Mouse (Mus musculus) intestine, embryonic 15.5 days (tissue): ENCODE data around the gene Cxcl13. TPM values are rescaled to one million over a fixed set of nuclear protein-coding genes. Genes with fewer than 3 reads are reported as not detected.
A peak's percentile ranks its signal among the peaks of the same experiment; 100 is the strongest.

Source experiments
- ATAC-seq: fragments of 200-750 bp; cut with Nextera tagmentation; 2 replicates; pipeline ENCODE4 v1.8.0; 2017; ENCODE audit warnings: moderate TSS enrichment, moderate library complexity
- H3K27ac ChIP-seq: fragments of 300-500 bp; sonication (generic); 2 replicates; pipeline ENCODE4 v1.5.1; 2015; ENCODE audit warnings: mild to moderate bottlenecking, inconsistent platforms
- H3K27me3 ChIP-seq: fragments of 300-500 bp; sonication (generic); replicated peaks from 2 replicates; pipeline ENCODE4 v1.6.1; 2015; ENCODE audit warnings: inconsistent platforms
- H3K36me3 ChIP-seq: fragments of 300-500 bp; sonication (generic); 2 replicates; pipeline ENCODE4 v1.6.1; 2015; ENCODE audit warnings: inconsistent platforms
- H3K4me1 ChIP-seq: fragments of 300-500 bp; sonication (generic); replicated peaks from 2 replicates; pipeline ENCODE4 v1.6.1; 2015; ENCODE audit warnings: inconsistent platforms
- H3K4me2 ChIP-seq: fragments of 300-500 bp; sonication (generic); replicated peaks from 2 replicates; pipeline ENCODE4 v1.6.1; 2015; ENCODE audit warnings: mild to moderate bottlenecking, inconsistent platforms
- H3K4me3 ChIP-seq: fragments of 300-500 bp; sonication (generic); replicated peaks from 2 replicates; pipeline ENCODE4 v1.5.1; 2015; ENCODE audit warnings: inconsistent platforms
- H3K9ac ChIP-seq: fragments of 300-500 bp; sonication (generic); 2 replicates; pipeline ENCODE4 v1.6.1; 2015; ENCODE audit warnings: inconsistent platforms
- H3K9me3 ChIP-seq: fragments of 300-500 bp; sonication (generic); 2 replicates; pipeline ENCODE4 v1.6.1; 2016; ENCODE audit warnings: inconsistent platforms
- WGBS: fragments of 180-500 bp; shearing (Covaris S2); methylation state at CpG from one replicate; pipeline ENCODE4 v1.1.7; 2015; 5-methylcytosine and 5-hydroxymethylcytosine counted together
- polyA plus RNA-seq: library from polyadenylated mRNA; unstranded; fragments of >200 nt; fragmentation: Nextera tagmentation; extraction: Ambion mirVana; gene quantifications from 2 replicates; pipeline ENCODE4 v1.2.1, GENCODE M21; 2015

The Cxcl13 gene
- 51.5 and 60.8 TPM in 2 replicates for polyA plus RNA-seq

GRCm38 (mm10) chr5:95956651-95957050 is at the start of gene Cxcl13:
Cxcl13 (plus strand) TSS chr5:95956951.
- no peaks in the 10 kb centered on the region for H3K27me3 ChIP-seq
- WGBS, result 19% methylated on average over 5 of the region's 5 CpGs
- no peak within 1 kb of the TSS; the same call in 1 of the 2 replicates for H3K4me2 ChIP-seq
- no peaks in the 10 kb centered on the region for H3K36me3 ChIP-seq
- H3K9me3 ChIP-seq, result no peaks in the 10 kb centered on the region
- H3K9ac ChIP-seq, result no peak within 1 kb of the TSS
- no peak within 1 kb of the TSS for H3K4me3 ChIP-seq
- no peak for ATAC-seq
- 0 out of 2 replicates have a peak, but pooled peaks cover 2% of the 10 kb centered on the region for H3K4me1 ChIP-seq
- H3K27ac ChIP-seq, result no peak within 1 kb of the TSS

DNA sequence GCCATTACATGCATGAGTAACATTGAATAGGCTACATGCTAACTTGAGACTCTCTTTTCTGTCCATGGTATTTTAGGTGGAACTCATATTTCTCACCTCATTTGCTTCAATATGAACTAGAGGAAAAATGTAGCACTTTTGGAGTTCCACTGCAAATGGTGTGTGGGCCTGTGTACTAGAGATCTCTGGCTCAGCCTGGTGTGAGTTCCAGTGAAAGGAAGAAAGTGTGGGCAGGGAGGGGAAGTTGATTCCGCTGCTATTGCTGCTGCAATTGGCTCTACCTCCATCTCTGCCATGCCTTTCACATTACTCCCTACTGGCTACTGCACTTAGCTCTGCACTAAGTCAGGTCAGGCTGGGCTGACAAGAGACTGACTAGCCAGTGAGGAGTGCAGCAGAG is 45.7 kb upstream of the Cxcl13 start:
- H3K4me3 ChIP-seq, result no peak overlapping the region
- WGBS, result 88% methylated on average over 1 of the region's 1 CpGs
- H3K27me3 ChIP-seq, result no peaks in the 10 kb centered on the region
- H3K4me1 ChIP-seq, result no peaks in the 10 kb centered on the region
- no peak overlapping the region for H3K27ac ChIP-seq
- no peak for ATAC-seq
- no peaks in the 10 kb centered on the region for H3K36me3 ChIP-seq
- no peak overlapping the region for H3K4me2 ChIP-seq
- H3K9me3 ChIP-seq, result no peaks in the 10 kb centered on the region
- no peak overlapping the region for H3K9ac ChIP-seq

DNA sequence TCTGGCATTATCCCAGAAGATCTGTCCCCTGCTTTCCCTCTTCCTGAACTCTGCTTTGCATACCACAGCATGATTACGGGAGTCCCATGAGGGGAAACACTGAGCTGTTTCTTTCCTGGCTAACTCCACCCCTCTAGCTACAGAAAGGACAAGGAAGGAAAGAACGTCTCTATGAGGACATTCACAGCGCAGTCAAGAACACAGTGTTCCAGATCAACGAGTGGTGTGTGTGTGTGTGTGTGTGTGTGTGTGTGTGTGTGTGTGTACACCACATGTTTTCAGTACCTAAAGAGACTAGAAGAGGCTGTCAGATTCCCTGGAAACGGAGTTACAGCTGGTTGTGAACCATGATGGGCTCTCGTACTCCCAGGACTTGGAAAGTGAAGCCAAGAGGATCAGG is 38.3 kb upstream of the Cxcl13 start:
- 68% methylated on average over 6 of the region's 6 CpGs for WGBS

DNA sequence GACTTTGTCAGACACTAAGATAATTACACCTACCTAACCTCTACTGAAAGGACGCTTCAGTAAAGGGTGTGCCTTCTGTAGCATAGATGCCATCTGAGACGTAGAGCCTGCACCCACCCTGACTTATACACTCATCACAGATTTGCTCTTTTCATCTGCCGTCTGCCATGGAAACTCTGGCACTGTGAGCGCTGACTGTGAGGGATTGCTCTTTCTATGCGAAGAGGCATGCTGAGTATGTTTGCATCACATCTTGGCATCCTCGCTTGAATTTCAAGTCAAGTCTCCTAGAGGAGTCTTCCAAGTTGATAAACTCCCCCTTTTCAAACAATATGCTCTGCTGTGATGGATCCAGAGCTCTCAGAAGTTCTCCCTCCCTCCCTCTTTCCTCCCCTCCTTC is 32.7 kb upstream of the Cxcl13 start:
- Histone ChIP-seq H3K4me3 (no peak overlapping the region), H3K27me3 (no peaks in the 10 kb centered on the region), H3K36me3 (no peaks in the 10 kb centered on the region), H3K9me3 (no peaks in the 10 kb centered on the region), H3K4me2 (no peak overlapping the region), H3K4me1 (no peaks in the 10 kb centered on the region), H3K27ac (no peak overlapping the region), H3K9ac (no peak overlapping the region)
- 70% methylated on average over 6 of the region's 6 CpGs for WGBS
- ATAC-seq, result no peak

More for the DNA sequence above, 38.3 kb upstream of the Cxcl13 start:
- no peaks in the 10 kb centered on the region for H3K9me3 ChIP-seq
- no peak for ATAC-seq
- no peak overlapping the region for H3K4me3 ChIP-seq
- no peaks in the 10 kb centered on the region for H3K4me1 ChIP-seq
- no peak overlapping the region for H3K9ac ChIP-seq
- H3K4me2 ChIP-seq, result no peak overlapping the region
- no peaks in the 10 kb centered on the region for H3K27me3 ChIP-seq
- no peaks in the 10 kb centered on the region for H3K36me3 ChIP-seq
- no peak overlapping the region for H3K27ac ChIP-seq

DNA sequence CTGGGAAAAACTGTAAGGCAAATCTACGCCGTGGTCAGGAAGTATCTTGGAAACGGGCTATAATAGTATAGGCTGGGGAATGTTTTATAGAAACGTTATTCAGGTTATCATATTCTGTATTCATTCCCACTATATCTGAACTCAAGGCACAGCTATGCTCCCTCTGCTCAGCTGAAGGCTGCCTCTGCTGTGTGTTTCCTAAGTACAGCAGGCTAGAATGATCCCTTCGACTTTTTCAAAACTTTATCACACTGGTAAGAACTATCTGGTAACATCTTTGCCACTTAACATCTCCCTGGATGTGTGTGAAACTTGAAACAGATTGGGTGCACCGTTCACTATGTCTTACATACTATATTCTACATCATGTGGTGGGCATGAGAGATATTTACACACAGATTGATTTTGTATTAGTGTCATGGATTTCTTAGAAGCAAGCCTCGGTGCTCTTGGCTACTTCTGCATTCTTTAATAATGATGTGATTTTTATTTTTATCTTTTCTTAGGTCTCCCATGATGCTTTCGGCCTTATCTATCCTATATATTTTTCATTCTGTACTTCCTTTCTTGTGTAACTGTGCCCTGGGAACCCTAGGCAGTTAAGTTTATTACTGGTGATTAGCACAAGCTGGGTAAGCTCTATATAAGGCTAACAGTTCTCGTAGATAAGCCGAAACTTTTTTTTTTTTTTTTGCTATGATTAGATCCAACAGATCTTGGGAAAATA is 31.4 kb upstream of the Cxcl13 start:
- no peaks in the 10 kb centered on the region for H3K9me3 ChIP-seq
- no peak overlapping the region for H3K27ac ChIP-seq
- H3K27me3 ChIP-seq, result no peaks in the 10 kb centered on the region
- no peak overlapping the region for H3K4me2 ChIP-seq
- no peak overlapping the region for H3K9ac ChIP-seq
- H3K36me3 ChIP-seq, result no peaks in the 10 kb centered on the region
- H3K4me1 ChIP-seq, result no peaks in the 10 kb centered on the region
- peak; percentile 94 for ATAC-seq
- 74% methylated on average over 10 of the region's 10 CpGs for WGBS
- no peak overlapping the region for H3K4me3 ChIP-seq

DNA sequence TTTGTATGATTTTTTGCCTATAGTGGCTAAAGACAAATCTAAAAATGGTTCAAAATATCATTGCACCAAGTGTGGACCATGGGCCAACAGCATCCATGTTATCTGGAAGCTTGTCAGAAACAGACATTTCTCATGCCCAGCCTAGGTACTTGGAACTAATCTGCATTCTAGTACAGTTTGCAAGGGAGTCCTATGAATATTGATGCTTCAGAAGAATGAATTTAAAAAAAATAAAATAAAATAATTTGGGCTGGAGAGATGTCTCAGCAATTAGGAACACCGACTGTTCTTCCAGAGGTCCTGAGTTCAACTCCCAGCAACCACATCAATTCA is 30.9 kb upstream of the Cxcl13 start:
- 92% methylated on average over 1 of the region's 1 CpGs for WGBS
- ATAC-seq, result peak; percentile 59; the same call in 1 of the 2 replicates
- H3K4me2 ChIP-seq, result no peak overlapping the region
- no peak overlapping the region for H3K4me3 ChIP-seq
- H3K4me1 ChIP-seq, result no peaks in the 10 kb centered on the region
- H3K36me3 ChIP-seq, result no peaks in the 10 kb centered on the region
- H3K9ac ChIP-seq, result no peak overlapping the region
- H3K27me3 ChIP-seq, result no peaks in the 10 kb centered on the region
- H3K9me3 ChIP-seq, result no peaks in the 10 kb centered on the region
- no peak overlapping the region for H3K27ac ChIP-seq

GRCm38 (mm10) chr5:95935035-95935434 is 21.7 kb upstream of the Cxcl13 start:
- H3K27ac ChIP-seq, result no peak overlapping the region
- H3K27me3 ChIP-seq, result no peaks in the 10 kb centered on the region
- H3K36me3 ChIP-seq, result no peaks in the 10 kb centered on the region
- no peak for ATAC-seq
- no peaks in the 10 kb centered on the region for H3K4me1 ChIP-seq
- H3K4me2 ChIP-seq, result no peak overlapping the region
- 71% methylated on average over 5 of the region's 5 CpGs for WGBS
- no peaks in the 10 kb centered on the region for H3K9me3 ChIP-seq
- H3K9ac ChIP-seq, result no peak overlapping the region
- no peak overlapping the region for H3K4me3 ChIP-seq

GRCm38 (mm10) chr5:95936068-95936467 is 20.7 kb upstream of the Cxcl13 start:
- Histone ChIP-seq H3K9ac (no peak overlapping the region), H3K4me3 (no peak overlapping the region), H3K4me2 (no peak overlapping the region), H3K4me1 (no peaks in the 10 kb centered on the region), H3K27ac (no peak overlapping the region), H3K36me3 (no peaks in the 10 kb centered on the region), H3K9me3 (no peaks in the 10 kb centered on the region), H3K27me3 (no peaks in the 10 kb centered on the region)
- 37% methylated on average over 5 of the region's 5 CpGs for WGBS
- ATAC-seq, result no peak

GRCm38 (mm10) chr5:95937129-95937528 is 19.6 kb upstream of the Cxcl13 start:
- Histone ChIP-seq H3K4me2 (no peak overlapping the region), H3K4me1 (no peaks in the 10 kb centered on the region), H3K9ac (no peak overlapping the region), H3K27ac (no peak overlapping the region), H3K9me3 (no peaks in the 10 kb centered on the region), H3K4me3 (no peak overlapping the region), H3K36me3 (no peaks in the 10 kb centered on the region), H3K27me3 (no peaks in the 10 kb centered on the region)
- ATAC-seq, result no peak
- 38% methylated on average over 2 of the region's 2 CpGs for WGBS

DNA sequence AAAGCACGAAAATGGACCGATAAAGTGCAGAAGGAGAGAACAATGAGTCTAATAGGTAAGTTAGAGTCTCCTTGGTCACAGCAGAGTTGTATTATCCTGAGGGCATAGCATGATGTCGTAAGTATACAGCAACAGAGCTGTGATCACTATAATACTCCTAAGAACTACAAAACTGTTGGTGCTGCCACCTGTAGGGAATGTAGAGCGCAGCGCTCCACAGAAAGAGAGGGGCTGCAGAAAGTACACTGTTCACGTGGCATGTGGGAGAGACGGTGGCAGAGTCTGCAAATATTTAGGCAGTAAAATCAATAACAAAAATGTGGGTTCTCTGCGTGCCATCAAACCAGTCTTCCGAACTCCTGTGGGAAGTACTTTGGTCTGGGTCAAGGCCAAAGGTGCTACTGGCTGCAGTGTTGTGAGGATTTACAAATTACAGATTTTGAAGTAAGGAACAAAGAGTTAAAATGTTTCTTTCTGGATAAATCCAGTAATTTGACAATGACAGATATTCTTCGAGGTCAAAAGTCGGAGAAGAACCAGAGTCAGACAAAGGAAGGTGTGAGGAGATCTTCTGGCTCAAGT is 18.6 kb upstream of the Cxcl13 start:
- Histone ChIP-seq H3K9me3 (no peaks in the 10 kb centered on the region), H3K4me3 (no peak overlapping the region), H3K27me3 (no peaks in the 10 kb centered on the region), H3K4me1 (no peaks in the 10 kb centered on the region), H3K36me3 (no peaks in the 10 kb centered on the region), H3K4me2 (no peak overlapping the region), H3K9ac (no peak overlapping the region), H3K27ac (no peak overlapping the region)
- peak; percentile 47; the same call in 1 of the 2 replicates for ATAC-seq
- 63% methylated on average over 11 of the region's 11 CpGs for WGBS

DNA sequence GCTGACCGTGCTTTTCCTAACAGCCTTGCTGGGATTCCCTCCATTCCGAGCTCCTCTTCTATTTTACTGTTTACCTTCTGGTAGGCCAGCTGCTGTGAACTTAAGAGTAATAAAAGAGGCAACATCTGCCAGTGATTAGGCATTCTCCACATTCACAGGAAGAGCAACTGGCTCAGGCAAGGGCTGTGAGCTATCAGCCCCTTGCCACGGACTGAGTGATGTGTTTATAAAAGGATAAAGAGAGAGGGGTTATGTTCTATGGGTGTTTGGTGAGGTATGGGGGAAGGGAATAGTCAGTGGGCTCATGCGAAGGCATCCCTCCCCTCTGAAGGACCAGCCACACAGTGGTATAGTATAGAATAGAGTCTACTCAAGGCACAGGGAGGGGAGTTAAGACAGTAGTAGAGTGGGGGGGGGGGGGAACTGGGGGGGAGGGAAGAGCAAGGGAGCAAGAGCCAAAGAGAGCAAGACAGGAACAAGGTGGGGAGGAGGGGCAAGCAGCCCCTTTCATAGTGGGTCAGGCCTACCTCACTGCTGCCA is 16.0 kb upstream of the Cxcl13 start:
- Histone ChIP-seq H3K4me2 (no peak overlapping the region), H3K36me3 (no peaks in the 10 kb centered on the region), H3K4me1 (no peaks in the 10 kb centered on the region), H3K27me3 (no peaks in the 10 kb centered on the region), H3K27ac (no peak overlapping the region), H3K9ac (no peak overlapping the region), H3K9me3 (no peaks in the 10 kb centered on the region), H3K4me3 (no peak overlapping the region)
- WGBS, result 20% methylated on average over 4 of the region's 4 CpGs
- no peak for ATAC-seq

DNA sequence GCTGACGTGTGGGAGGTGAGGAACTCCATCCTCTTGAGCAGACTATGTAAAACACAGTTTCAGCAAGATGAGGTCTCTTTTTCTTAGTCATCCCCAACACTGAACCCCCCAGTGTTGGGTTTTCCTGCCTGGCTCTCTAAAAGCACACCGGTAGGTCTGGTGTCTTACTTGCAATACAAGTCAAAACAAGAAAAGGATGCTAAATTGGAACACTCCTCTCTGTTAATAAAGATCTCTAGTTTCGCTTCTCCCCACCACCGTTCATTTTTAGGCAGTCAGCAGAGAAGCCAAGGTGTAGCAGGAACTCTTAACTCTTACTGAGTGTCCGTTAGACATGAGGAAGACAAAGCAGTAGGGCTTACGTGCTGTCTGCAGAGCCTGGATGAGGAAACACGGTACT is 15.2 kb upstream of the Cxcl13 start:
- no peak overlapping the region for H3K4me2 ChIP-seq
- no peak for ATAC-seq
- H3K4me3 ChIP-seq, result no peak overlapping the region
- WGBS, result 76% methylated on average over 7 of the region's 7 CpGs
- no peak overlapping the region for H3K9ac ChIP-seq
- no peak overlapping the region for H3K27ac ChIP-seq
- H3K9me3 ChIP-seq, result no peaks in the 10 kb centered on the region
- H3K27me3 ChIP-seq, result no peaks in the 10 kb centered on the region
- H3K4me1 ChIP-seq, result no peaks in the 10 kb centered on the region
- H3K36me3 ChIP-seq, result no peaks in the 10 kb centered on the region

DNA sequence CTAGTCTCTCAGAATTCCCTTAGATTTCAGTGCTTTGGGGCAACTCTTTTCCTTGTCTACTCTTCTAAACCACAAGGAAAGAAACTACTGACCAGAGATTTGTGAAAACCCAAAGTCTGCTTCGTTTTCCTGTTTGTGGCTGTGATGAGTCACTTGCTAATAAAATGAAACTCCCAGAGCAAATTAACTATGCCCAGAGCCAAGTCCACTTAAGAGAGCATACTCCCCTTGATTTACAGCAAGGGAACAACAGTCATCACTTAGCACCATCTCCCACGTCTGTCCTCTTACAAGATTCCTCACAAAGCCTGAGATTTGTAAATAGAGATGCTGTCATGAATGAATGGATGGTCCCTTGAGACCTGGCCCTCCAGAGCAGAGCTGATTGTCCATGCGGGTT is 11.6 kb upstream of the Cxcl13 start:
- no peaks in the 10 kb centered on the region for H3K9me3 ChIP-seq
- WGBS, result 27% methylated on average over 3 of the region's 3 CpGs
- no peaks in the 10 kb centered on the region for H3K27me3 ChIP-seq
- H3K36me3 ChIP-seq, result no peaks in the 10 kb centered on the region
- no peak overlapping the region for H3K4me3 ChIP-seq
- H3K27ac ChIP-seq, result no peak overlapping the region
- no peak overlapping the region for H3K4me2 ChIP-seq
- H3K4me1 ChIP-seq, result no peaks in the 10 kb centered on the region
- H3K9ac ChIP-seq, result no peak overlapping the region
- ATAC-seq, result peak; percentile 43; the same call in 1 of the 2 replicates
